Mouse (Mus musculus) spleen, adult 2 months (tissue): ENCODE measurements around the gene Runx2.

Experiments
- CTCF ChIP-seq: fragments of 200-500 bp; IDR thresholded peaks from 2 replicates; pipeline ENCODE4 v1.5.1; 2011; ENCODE audit warnings: mild to moderate bottlenecking, inconsistent platforms; ENCODE audit not compliant: insufficient read depth, insufficient read length, insufficient replicate concordance; ENCODE audit errors: extremely low read depth
- POLR2A ChIP-seq: fragments of 200-500 bp; IDR thresholded peaks from 2 replicates; pipeline ENCODE4 v1.6.1; 2011; ENCODE audit warnings: low read depth, low read length, inconsistent platforms

DNA sequence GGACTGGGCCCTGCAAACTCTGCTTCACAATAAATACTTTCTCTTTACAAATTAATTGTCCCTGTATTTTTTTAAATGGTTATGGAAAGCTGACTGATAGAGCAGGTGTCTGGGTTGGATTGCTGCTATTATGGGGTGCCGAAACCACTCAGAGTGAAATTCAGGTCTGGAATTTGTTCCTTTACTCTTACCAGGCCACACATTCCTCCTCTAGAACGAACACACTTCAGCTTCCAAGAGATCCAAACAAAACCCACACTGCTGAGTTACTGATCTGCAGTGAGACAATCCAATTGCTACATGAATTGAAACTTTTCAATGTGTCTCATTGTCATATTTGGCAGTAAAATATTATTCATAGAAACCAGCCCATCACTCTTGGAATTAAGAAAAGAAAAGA lies 47.6 kb downstream of the Runx2 start:
- TF ChIP-seq POLR2A (no peak), CTCF (no peak)
